Mouse (Mus musculus): ENCODE measurements at regions not wholly inside any gene's neighbourhood (a gene's known extent, or its start where the extent isn't known, plus 50 kb on each side); places are given as distances from the start of the nearest gene placed in this dataset.
A peak's percentile ranks its signal among the peaks of the same experiment; 100 is the strongest.

- no peak for DNase-seq (ENCODE audit: low spot score in 2 of 2)
These were observed 1098.6 kb upstream of the Foxg1 start for GRCm38 (mm10) chr12:48283818-48284217.

DNA sequence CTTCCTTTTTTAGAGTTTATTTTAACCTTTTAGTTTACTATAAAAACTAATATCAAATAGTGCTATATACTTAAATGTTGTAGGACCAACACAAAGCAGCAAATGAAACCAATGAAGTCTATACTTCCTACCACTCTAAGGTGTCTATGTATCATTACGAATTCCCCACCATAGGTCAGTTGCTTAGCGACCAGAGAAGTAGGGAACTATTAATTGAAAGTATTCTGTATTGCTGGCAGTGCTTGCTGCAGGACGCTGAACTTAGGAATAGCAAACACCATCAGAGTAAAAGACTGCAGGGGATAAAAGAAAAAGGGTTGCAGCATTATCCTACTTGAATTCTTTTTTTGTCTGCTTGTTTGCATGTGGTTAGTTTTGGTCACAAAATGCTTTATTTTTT, 1098.1 kb upstream of the Foxg1 start:
- DNase-seq (ENCODE audit: low spot score in 2 of 2), result peak in 1 of 2 experiments; percentile 6

GRCm38 (mm10) chr12:48290146-48290545, 1092.3 kb upstream of the Foxg1 start:
- DNase-seq (ENCODE audit: low spot score in 2 of 2), result no peak
